Mouse (Mus musculus): ENCODE data around the gene Sytl3.
"Not testable (repeated sequence)": the region's sequence is repeated elsewhere in the genome, so short reads cannot be mapped to it uniquely, and the experiment has no call there.

DNA sequence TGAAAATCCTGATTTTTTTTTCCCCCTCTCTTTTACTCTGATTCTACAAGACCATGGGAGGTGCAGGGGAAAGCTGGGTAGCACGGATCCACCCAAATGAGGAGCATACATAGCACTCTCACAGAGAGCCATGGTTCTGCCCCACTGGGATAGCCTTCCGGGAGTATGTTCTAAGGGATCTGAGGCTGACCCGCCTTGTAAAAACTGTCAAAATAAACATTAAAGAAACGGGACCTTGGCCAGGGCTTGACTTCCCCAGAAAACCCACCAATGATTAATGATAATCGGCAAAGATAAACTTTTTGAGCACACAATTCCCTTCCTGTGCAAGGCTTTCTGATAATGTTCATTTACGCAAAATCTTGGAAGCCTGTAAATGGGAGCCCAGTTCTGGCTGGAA lies 1.7 kb downstream of the Sytl3 start:
- TF ChIP-seq CTCF (IDR thresholded peaks at IDR 0.05; ENCODE audit: control insufficient read depth, insufficient read depth, insufficient replicate concordance, low read depth, low read length); POLR2A (IDR thresholded peaks at IDR 0.05; ENCODE audit: control insufficient read depth, low read depth, low read length): not testable (repeated sequence)
